Mouse (Mus musculus) kidney, postnatal 0 days (tissue): Measurements from ENCODE around the gene Ikzf3. TPM values are rescaled to one million over a fixed set of nuclear protein-coding genes. Genes with fewer than 3 reads are reported as not detected.

ENCODE experiments used
- ATAC-seq: fragments of 200-750 bp; cut with Nextera tagmentation; replicated peaks from 2 replicates; pipeline ENCODE4 v1.8.0; 2017; ENCODE audit warnings: low read depth, moderate number of reproducible peaks, moderate TSS enrichment, moderate library complexity; ENCODE audit not compliant: low FRiP score
- DNase-seq: peaks from one replicate; pipeline ENCODE4 v3.0.0-alpha.2; 2016; ENCODE audit warnings: low spot score
- H3K27ac ChIP-seq: fragments of 300-500 bp; sonication (generic); 2 replicates; pipeline ENCODE4 v1.5.1; 2014; ENCODE audit warnings: mild to moderate bottlenecking
- H3K27me3 ChIP-seq: fragments of 300-500 bp; sonication (generic); 2 replicates; pipeline ENCODE4 v1.6.1; 2014; ENCODE audit warnings: low read length, mixed read lengths; ENCODE audit not compliant: insufficient read depth
- H3K36me3 ChIP-seq: fragments of 300-500 bp; sonication (generic); 2 replicates; pipeline ENCODE4 v1.6.1; 2014; ENCODE audit warnings: low read length, mixed read lengths; ENCODE audit not compliant: insufficient read depth
- H3K4me1 ChIP-seq: fragments of 300-500 bp; sonication (generic); replicated peaks from 2 replicates; pipeline ENCODE4 v1.6.1; 2014; ENCODE audit warnings: antibody characterized with exemption, low read length, mixed read lengths; ENCODE audit not compliant: insufficient read depth
- H3K4me2 ChIP-seq: fragments of 300-500 bp; sonication (generic); 2 replicates; pipeline ENCODE4 v1.6.1; 2014; ENCODE audit warnings: mild to moderate bottlenecking, low read length, moderate library complexity, mixed read lengths
- H3K4me3 ChIP-seq: fragments of 300-500 bp; sonication (generic); replicated peaks from 2 replicates; pipeline ENCODE4 v1.5.1; 2014; ENCODE audit warnings: low read depth, low read length
- H3K9ac ChIP-seq: fragments of 300-500 bp; sonication (generic); 2 replicates; pipeline ENCODE4 v1.6.1; 2014; ENCODE audit warnings: low read depth, low read length
- H3K9me3 ChIP-seq: fragments of 300-500 bp; sonication (generic); replicated peaks from 2 replicates; pipeline ENCODE4 v1.6.1; 2016; ENCODE audit warnings: low read length, inconsistent platforms, mixed read lengths
- CTCF ChIP-seq: IDR thresholded peaks from 2 replicates; pipeline ENCODE4 v1.5.1; 2016; ENCODE audit warnings: antibody characterized with exemption, low read depth, mild to moderate bottlenecking, moderate library complexity
- WGBS: fragments of 180-500 bp; shearing (Covaris S2); extraction: QIAGEN DNeasy Blood & Tissue Kit; methylation state at CpG from one replicate; pipeline ENCODE4 v1.1.7; 2014; 5-methylcytosine and 5-hydroxymethylcytosine counted together
- polyA plus RNA-seq: library from polyadenylated mRNA; unstranded; fragments of >200 nt; fragmentation: Nextera tagmentation; extraction: Ambion mirVana; gene quantifications from 2 replicates; pipeline ENCODE4 v1.2.1, GENCODE M21; 2015

Gene Ikzf3
- polyA plus RNA-seq, 1 experiment from 2014 or later = 0.29 TPM

GRCm38 (mm10) chr11:98553966-98554365 lies 8.1 kb upstream of the Ikzf3 start:
- no peak overlapping the region for H3K4me2 ChIP-seq
- no peaks in the 10 kb centered on the region for H3K36me3 ChIP-seq
- no peak for DNase-seq
- TF ChIP-seq CTCF = no peak
- 0 out of 2 replicates have a peak, but pooled peaks cover under 1% of the 10 kb centered on the region for H3K27me3 ChIP-seq
- H3K9ac ChIP-seq = no peak overlapping the region
- H3K27ac ChIP-seq = no peak overlapping the region
- 92% methylated on average over 4 of the region's 4 CpGs for WGBS
- H3K4me1 ChIP-seq = peaks cover 6% of the 10 kb centered on the region; the same call in 1 of the 2 replicates
- no peak for ATAC-seq
- H3K9me3 ChIP-seq = no peaks in the 10 kb centered on the region
- H3K4me3 ChIP-seq = no peak overlapping the region

GRCm38 (mm10) chr11:98550975-98551828 lies 5.4 kb upstream of the Ikzf3 start, which contains the start of gene Zpbp2:
Gene Zpbp2 (plus strand): TSS chr11:98551097.
- H3K4me1 ChIP-seq = peaks cover 6% of the 10 kb centered on the region; the same call in 1 of the 2 replicates
- no peaks in the 10 kb centered on the region for H3K9me3 ChIP-seq
- 0 out of 2 replicates have a peak within 1 kb of the TSS, but pooled peaks have one; percentile 32 for H3K27ac ChIP-seq
- peak within 1 kb of the TSS; percentile 80 for H3K4me2 ChIP-seq
- 0 out of 2 replicates have a peak, but pooled peaks have one; percentile 21 for TF ChIP-seq CTCF
- under 1% methylated on average over 51 of the region's 51 CpGs for WGBS
- H3K27me3 ChIP-seq = peaks cover 12% of the 10 kb centered on the region; the same call in 1 of the 2 replicates
- peak within 1 kb of the TSS; percentile 58 for H3K4me3 ChIP-seq
- H3K9ac ChIP-seq = peak within 1 kb of the TSS; percentile 57
- DNase-seq (peak; percentile 95), ATAC-seq (peak; percentile 93)
- no peaks in the 10 kb centered on the region for H3K36me3 ChIP-seq

DNA sequence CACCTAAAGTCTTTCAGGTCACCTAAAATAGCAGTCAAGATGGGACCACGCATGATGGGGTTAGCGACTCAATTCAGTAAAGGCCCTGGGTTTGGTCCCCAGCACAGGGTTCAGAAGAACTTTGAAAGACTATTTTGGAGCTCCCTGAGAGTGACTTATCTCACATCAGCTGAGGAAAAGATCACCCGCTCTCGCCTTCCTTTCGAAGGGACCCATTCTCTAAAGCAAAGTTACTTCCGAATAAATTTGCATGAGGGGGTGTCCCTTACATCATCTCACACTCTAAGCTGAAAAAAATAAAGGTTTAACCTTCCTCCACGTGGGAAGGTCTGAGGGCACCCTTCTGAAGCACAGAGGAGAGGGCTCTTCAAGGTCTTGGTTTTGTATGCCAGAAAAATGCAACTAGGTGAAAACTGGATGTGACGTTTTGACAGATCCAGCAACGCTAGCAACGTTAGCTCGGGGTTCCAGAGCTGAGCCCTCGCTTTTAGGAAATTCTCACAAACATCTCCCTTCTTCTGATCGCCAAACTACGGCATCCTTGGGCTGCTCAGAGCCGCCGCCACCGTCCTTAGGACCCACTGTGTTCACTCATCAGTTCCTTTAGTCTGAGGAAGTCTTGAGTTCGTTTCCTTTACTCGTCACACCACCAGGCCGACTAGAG lies 4.6 kb upstream of the Ikzf3 start:
- WGBS = 20% methylated on average over 20 of the region's 20 CpGs
- H3K27me3 ChIP-seq = peaks cover 17% of the 10 kb centered on the region; the same call in 1 of the 2 replicates

DNA sequence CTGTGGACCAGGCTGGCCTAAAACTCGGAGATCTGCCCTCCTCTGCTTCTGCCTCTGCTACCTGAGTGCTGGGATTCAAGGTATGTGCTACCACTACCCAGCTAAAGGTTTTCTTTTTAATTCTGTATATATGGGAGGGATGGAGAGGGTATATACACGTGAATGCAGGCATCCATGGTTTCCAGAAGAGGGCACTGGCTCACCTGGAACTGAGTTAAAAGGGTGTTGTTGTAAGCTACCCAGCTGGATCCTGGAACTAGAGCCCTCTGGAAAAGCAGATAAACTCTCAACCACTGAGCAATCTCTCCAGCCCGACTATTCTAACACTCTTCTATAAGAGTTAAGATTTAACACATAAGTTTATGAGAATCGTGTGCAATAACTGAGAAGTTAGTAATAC lies 3.5 kb upstream of the Ikzf3 start:
- Histone ChIP-seq H3K4me3 (no peak overlapping the region), H3K27me3 (peaks cover 17% of the 10 kb centered on the region; the same call in 1 of the 2 replicates), H3K4me2 (no peak overlapping the region), H3K36me3 (no peaks in the 10 kb centered on the region), H3K27ac (no peak overlapping the region), H3K9ac (no peak overlapping the region), H3K4me1 (peaks cover 11% of the 10 kb centered on the region; the same call in 1 of the 2 replicates), H3K9me3 (no peaks in the 10 kb centered on the region)
- DNase-seq (no peak), ATAC-seq (no peak)
- 71% methylated on average over 4 of the region's 4 CpGs for WGBS
- peak; percentile 32; the same call in 1 of the 2 replicates for TF ChIP-seq CTCF

More for the DNA sequence above, 4.6 kb upstream of the Ikzf3 start:
- no peak for DNase-seq
- Histone ChIP-seq H3K4me3 (peak overlapping the region; percentile 58), H3K36me3 (no peaks in the 10 kb centered on the region), H3K9ac (no peak overlapping the region), H3K9me3 (no peaks in the 10 kb centered on the region), H3K4me2 (peak overlapping the region; percentile 80), H3K27ac (no peak overlapping the region), H3K4me1 (peaks cover 11% of the 10 kb centered on the region; the same call in 1 of the 2 replicates)
- TF ChIP-seq CTCF = no peak
- ATAC-seq = no peak

- H3K27ac ChIP-seq = no peak overlapping the region
- no peak overlapping the region for H3K4me3 ChIP-seq
- DNase-seq = no peak
- H3K4me2 ChIP-seq = no peak overlapping the region
- no peak for ATAC-seq
- WGBS = 61% methylated on average over 3 of the region's 3 CpGs
- no peaks in the 10 kb centered on the region for H3K9me3 ChIP-seq
- no peak overlapping the region for H3K9ac ChIP-seq
- H3K4me1 ChIP-seq = peaks cover 11% of the 10 kb centered on the region; the same call in 1 of the 2 replicates
- no peak for TF ChIP-seq CTCF
- H3K27me3 ChIP-seq = peaks cover 28% of the 10 kb centered on the region; the same call in 1 of the 2 replicates
- no peaks in the 10 kb centered on the region for H3K36me3 ChIP-seq
Observed at GRCm38 (mm10) chr11:98547308-98547693, 1.5 kb upstream of the Ikzf3 start.
